Mouse (Mus musculus) liver, postnatal 0 days (tissue): ENCODE results near the gene Clip2. TPM values are rescaled to one million over a fixed set of nuclear protein-coding genes. Genes with fewer than 3 reads are reported as not detected.

Experiments
- ATAC-seq: fragments of 200-750 bp; cut with Nextera tagmentation; 2 replicates; pipeline ENCODE4 v1.8.0; 2017; ENCODE audit warnings: mild to moderate bottlenecking, moderate library complexity
- DNase-seq: peaks from one replicate; pipeline ENCODE4 v3.0.0-alpha.2; 2016
- H3K27ac ChIP-seq: fragments of 300-500 bp; sonication (generic); 2 replicates; pipeline ENCODE4 v1.5.1; 2014; ENCODE audit warnings: antibody characterized with exemption, moderate library complexity, mild to moderate bottlenecking, low read depth
- H3K27me3 ChIP-seq: fragments of 300-500 bp; sonication (generic); 2 replicates; pipeline ENCODE4 v1.6.1; 2014; ENCODE audit warnings: low read length, control low read depth, mixed read lengths; ENCODE audit not compliant: insufficient read depth
- H3K36me3 ChIP-seq: fragments of 300-500 bp; sonication (generic); replicated peaks from 2 replicates; pipeline ENCODE4 v1.6.1; 2014; ENCODE audit warnings: mild to moderate bottlenecking, control low read depth, low read length, moderate library complexity, mixed read lengths; ENCODE audit not compliant: insufficient read depth
- H3K4me1 ChIP-seq: fragments of 300-500 bp; sonication (generic); 2 replicates; pipeline ENCODE4 v1.6.1; 2014; ENCODE audit warnings: antibody characterized with exemption, mild to moderate bottlenecking, control low read depth; ENCODE audit not compliant: insufficient read depth
- H3K4me2 ChIP-seq: fragments of 300-500 bp; sonication (generic); 2 replicates; pipeline ENCODE4 v1.6.1; 2014; ENCODE audit warnings: low read depth, mild to moderate bottlenecking, low read length, moderate library complexity, mixed read lengths
- H3K4me3 ChIP-seq: fragments of 300-500 bp; sonication (generic); 2 replicates; pipeline ENCODE4 v1.5.1; 2014; ENCODE audit warnings: low read depth, low read length
- H3K9ac ChIP-seq: fragments of 300-500 bp; sonication (generic); replicated peaks from 2 replicates; pipeline ENCODE4 v1.6.1; 2014; ENCODE audit warnings: mild to moderate bottlenecking, moderate library complexity
- H3K9me3 ChIP-seq: fragments of 300-500 bp; sonication (generic); 2 replicates; pipeline ENCODE4 v1.6.1; 2016; ENCODE audit warnings: mild to moderate bottlenecking, control low read depth, low read length, mixed read lengths
- CTCF ChIP-seq: sonication (generic); IDR thresholded peaks from 2 replicates; pipeline ENCODE4 v1.5.1; 2016; ENCODE audit warnings: antibody characterized with exemption, low read depth
- EP300 ChIP-seq: IDR thresholded peaks from 2 replicates; pipeline ENCODE4 v1.6.1; 2016; ENCODE audit warnings: antibody characterized with exemption, low read depth, mild to moderate bottlenecking
- WGBS: fragments of 180-500 bp; shearing (Covaris S2); extraction: QIAGEN DNeasy Blood & Tissue Kit; methylation state at CpG from one replicate; pipeline ENCODE4 v1.1.7; 2014; ENCODE audit not compliant: insufficient replicate concordance; 5-methylcytosine and 5-hydroxymethylcytosine counted together
- polyA plus RNA-seq: library from polyadenylated mRNA; unstranded; fragments of >200 nt; fragmentation: Nextera tagmentation; extraction: Ambion mirVana; gene quantifications from 2 replicates; pipeline ENCODE4 v1.2.1, GENCODE M21; 2015

The Clip2 gene
- polyA plus RNA-seq, 1 experiment from 2014 or later, result 0.29 TPM

GRCm38 (mm10) chr5:134500062-134500461 is 52.2 kb downstream of the Clip2 start:
- Histone ChIP-seq H3K27me3 (no peaks in the 10 kb centered on the region), H3K9ac (no peak overlapping the region), H3K27ac (no peak overlapping the region), H3K4me2 (no peak overlapping the region), H3K36me3 (no peaks in the 10 kb centered on the region), H3K4me3 (no peak overlapping the region), H3K4me1 (no peaks in the 10 kb centered on the region), H3K9me3 (no peaks in the 10 kb centered on the region)
- TF ChIP-seq CTCF (peak; percentile 72), EP300 (no peak)
- peak; percentile 64 for DNase-seq
- WGBS, result 73% methylated on average over 4 of the region's 4 CpGs
- ATAC-seq, result no peak

- ATAC-seq (no peak), DNase-seq (no peak)
- 84% methylated on average over 5 of the region's 5 CpGs for WGBS
- no peaks in the 10 kb centered on the region for H3K9me3 ChIP-seq
- no peak overlapping the region for H3K9ac ChIP-seq
- TF ChIP-seq EP300, result no peak
- TF ChIP-seq CTCF, result no peak
- H3K27ac ChIP-seq, result no peak overlapping the region
- H3K4me1 ChIP-seq, result peaks cover 5% of the 10 kb centered on the region; the same call in 1 of the 2 replicates
- no peak overlapping the region for H3K4me2 ChIP-seq
- no peaks in the 10 kb centered on the region for H3K27me3 ChIP-seq
- no peaks in the 10 kb centered on the region for H3K36me3 ChIP-seq
- no peak overlapping the region for H3K4me3 ChIP-seq
These were observed 55.2 kb downstream of the Clip2 start for GRCm38 (mm10) chr5:134497026-134497425.

- no peaks in the 10 kb centered on the region for H3K27me3 ChIP-seq
- no peaks in the 10 kb centered on the region for H3K36me3 ChIP-seq
- no peak overlapping the region for H3K4me2 ChIP-seq
- peaks cover 5% of the 10 kb centered on the region; the same call in 1 of the 2 replicates for H3K4me1 ChIP-seq
- no peaks in the 10 kb centered on the region for H3K9me3 ChIP-seq
- TF ChIP-seq CTCF (no peak), EP300 (no peak)
- WGBS, result 80% methylated on average over 4 of the region's 4 CpGs
- no peak overlapping the region for H3K27ac ChIP-seq
- ATAC-seq (no peak), DNase-seq (no peak)
- H3K9ac ChIP-seq, result no peak overlapping the region
- no peak overlapping the region for H3K4me3 ChIP-seq
These were observed 56.4 kb downstream of the Clip2 start for GRCm38 (mm10) chr5:134495796-134496195.

- ATAC-seq (peak; percentile 87), DNase-seq (peak; percentile 93)
- no peaks in the 10 kb centered on the region for H3K27me3 ChIP-seq
- no peak overlapping the region for H3K27ac ChIP-seq
- peaks cover 3% of the 10 kb centered on the region; the same call in 1 of the 2 replicates for H3K36me3 ChIP-seq
- WGBS, result 46% methylated on average over 11 of the region's 11 CpGs
- H3K4me3 ChIP-seq, result no peak overlapping the region
- peak; percentile 99 for TF ChIP-seq CTCF
- no peak for TF ChIP-seq EP300
- peak overlapping the region; percentile 35; the same call in 1 of the 2 replicates for H3K4me2 ChIP-seq
- H3K9me3 ChIP-seq, result no peaks in the 10 kb centered on the region
- peaks cover 5% of the 10 kb centered on the region; the same call in 1 of the 2 replicates for H3K4me1 ChIP-seq
- H3K9ac ChIP-seq, result no peak overlapping the region
These were observed 58.1 kb downstream of the Clip2 start for GRCm38 (mm10) chr5:134494142-134494541.

GRCm38 (mm10) chr5:134492956-134493355 is 59.3 kb downstream of the Clip2 start:
- ATAC-seq (no peak), DNase-seq (no peak)
- 92% methylated on average over 4 of the region's 4 CpGs for WGBS
- Histone ChIP-seq H3K27ac (no peak overlapping the region), H3K4me2 (no peak overlapping the region), H3K4me1 (peaks cover 5% of the 10 kb centered on the region; the same call in 1 of the 2 replicates), H3K36me3 (peaks cover 3% of the 10 kb centered on the region; the same call in 1 of the 2 replicates), H3K4me3 (no peak overlapping the region), H3K27me3 (no peaks in the 10 kb centered on the region), H3K9ac (no peak overlapping the region), H3K9me3 (no peaks in the 10 kb centered on the region)
- TF ChIP-seq CTCF, result no peak
- TF ChIP-seq EP300, result no peak

- 32% methylated on average over 18 of the region's 18 CpGs for WGBS
- DNase-seq, result peak; percentile 87
- H3K4me2 ChIP-seq, result no peak overlapping the region
- no peak overlapping the region for H3K27ac ChIP-seq
- H3K4me3 ChIP-seq, result no peak overlapping the region
- ATAC-seq, result peak; percentile 53
- H3K4me1 ChIP-seq, result peaks cover 5% of the 10 kb centered on the region; the same call in 1 of the 2 replicates
- H3K36me3 ChIP-seq, result peaks cover 3% of the 10 kb centered on the region; the same call in 1 of the 2 replicates
- no peak overlapping the region for H3K9ac ChIP-seq
- TF ChIP-seq EP300 (no peak), CTCF (peak; percentile 97)
- no peaks in the 10 kb centered on the region for H3K27me3 ChIP-seq
- H3K9me3 ChIP-seq, result no peaks in the 10 kb centered on the region
These were observed 60.4 kb downstream of the Clip2 start for GRCm38 (mm10) chr5:134491712-134492417.
